Mouse (Mus musculus): ENCODE results near the gene Ccser1. TPM values are rescaled to one million over a fixed set of nuclear protein-coding genes. Genes with fewer than 3 reads are reported as not detected.
A peak's percentile ranks its signal among the peaks of the same experiment; 100 is the strongest.

Gene Ccser1
- polyA plus RNA-seq, 1 experiment from 2014 or later, result 28.2 TPM

DNA sequence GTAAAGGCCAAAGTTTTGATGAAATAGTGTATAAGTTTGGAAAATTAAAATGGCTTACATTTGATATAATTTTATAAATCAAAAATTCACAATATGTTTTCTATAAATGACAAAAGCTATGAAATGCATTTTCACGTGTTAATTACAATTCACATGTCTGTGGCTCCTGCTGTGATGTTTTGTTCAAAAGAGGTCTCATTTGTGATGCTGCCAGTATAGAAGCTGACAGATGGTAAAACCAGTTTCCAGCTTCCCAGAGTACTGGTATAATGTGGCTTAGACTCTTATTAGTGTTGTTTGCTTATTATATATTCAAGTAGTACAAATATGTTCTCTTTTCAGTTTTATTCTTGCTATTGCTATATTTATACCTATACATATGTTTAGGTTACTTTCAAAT, 4.0 kb upstream of the Ccser1 start:
- DNase-seq (ENCODE audit: low spot score) (no peak), ATAC-seq (ENCODE audit: low FRiP score) (no peak)
- WGBS, result 51% methylated on average over 1 of the region's 1 CpGs

DNA sequence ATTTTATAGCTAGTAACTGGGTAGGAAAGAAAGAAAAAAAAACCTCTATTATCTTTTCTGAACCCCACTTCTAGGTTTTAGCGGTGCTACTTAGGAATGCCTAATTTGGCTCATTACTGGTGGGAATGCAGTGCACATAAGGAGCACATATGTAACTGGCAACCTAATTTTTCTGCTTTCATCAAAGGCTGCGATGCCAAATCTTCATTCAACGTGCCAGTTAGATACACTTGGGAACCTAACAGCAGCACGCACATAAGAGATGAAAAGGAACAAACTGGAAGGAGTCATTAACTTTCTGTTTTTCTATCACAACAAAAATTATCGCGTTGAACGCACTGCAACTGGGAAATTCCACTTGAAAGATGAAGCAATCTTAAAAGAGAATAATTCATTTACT, 2.6 kb upstream of the Ccser1 start:
- DNase-seq (ENCODE audit: low spot score) (no peak), ATAC-seq (ENCODE audit: low FRiP score) (no peak)
- H3K4me1 ChIP-seq (replicated peaks; ENCODE audit: control insufficient read depth, insufficient read depth, low read length), result peaks cover 22% of the 10 kb centered on the region
- no peak overlapping the region for H3K27ac ChIP-seq
- no peak overlapping the region for H3K9ac ChIP-seq
- 60% methylated on average over 7 of the region's 7 CpGs for WGBS
- no peak overlapping the region for H3K4me3 ChIP-seq (replicated peaks; ENCODE audit: low read length)
- H3K27me3 ChIP-seq (ENCODE audit: control insufficient read depth, insufficient read depth, low read length), result no peaks in the 10 kb centered on the region
- H3K36me3 ChIP-seq (replicated peaks; ENCODE audit: control insufficient read depth, insufficient read depth), result no peaks in the 10 kb centered on the region
- no peak overlapping the region for H3K4me2 ChIP-seq (replicated peaks)
- H3K9me3 ChIP-seq (ENCODE audit: control insufficient read depth, low read length), result no peaks in the 10 kb centered on the region

More for the DNA sequence above, 4.0 kb upstream of the Ccser1 start:
- no peak overlapping the region for H3K27ac ChIP-seq
- H3K4me2 ChIP-seq (replicated peaks), result no peak overlapping the region
- no peaks in the 10 kb centered on the region for H3K9me3 ChIP-seq (ENCODE audit: control insufficient read depth, low read length)
- H3K4me3 ChIP-seq (replicated peaks; ENCODE audit: low read length), result no peak overlapping the region
- peaks cover 15% of the 10 kb centered on the region; the same call in 1 of the 2 replicates for H3K4me1 ChIP-seq (replicated peaks; ENCODE audit: control insufficient read depth, insufficient read depth, low read length)
- H3K27me3 ChIP-seq (ENCODE audit: control insufficient read depth, insufficient read depth, low read length), result no peaks in the 10 kb centered on the region
- H3K36me3 ChIP-seq (replicated peaks; ENCODE audit: control insufficient read depth, insufficient read depth), result no peaks in the 10 kb centered on the region
- no peak overlapping the region for H3K9ac ChIP-seq

DNA sequence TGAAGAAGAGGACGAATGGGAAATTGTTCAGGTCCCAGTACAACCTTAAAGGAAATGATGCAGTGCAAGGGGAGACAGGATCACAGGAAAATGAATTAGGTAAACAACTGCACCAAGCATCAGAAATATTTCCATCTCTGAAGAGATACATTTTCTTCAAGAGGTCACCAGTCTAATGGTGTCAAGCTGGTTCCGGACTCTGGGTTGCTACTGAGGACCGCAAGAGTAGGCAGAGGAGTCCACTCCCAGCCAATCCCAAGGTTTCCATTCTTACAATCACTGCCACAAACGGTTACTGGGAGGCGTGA, 529 bp upstream of the Ccser1 start:
- Histone ChIP-seq H3K27me3 (ENCODE audit: control insufficient read depth, insufficient read depth, low read length) (no peaks in the 10 kb centered on the region), H3K4me3 (replicated peaks; ENCODE audit: low read length) (peak overlapping the region; percentile 92), H3K4me1 (replicated peaks; ENCODE audit: control insufficient read depth, insufficient read depth, low read length) (peaks cover 28% of the 10 kb centered on the region), H3K27ac (peak overlapping the region; percentile 93), H3K9ac (peak overlapping the region; percentile 89), H3K4me2 (replicated peaks) (peak overlapping the region; percentile 69), H3K36me3 (replicated peaks; ENCODE audit: control insufficient read depth, insufficient read depth) (no peaks in the 10 kb centered on the region), H3K9me3 (ENCODE audit: control insufficient read depth, low read length) (no peaks in the 10 kb centered on the region)
- 7% methylated on average over 5 of the region's 5 CpGs for WGBS
- ATAC-seq (ENCODE audit: low FRiP score) (no peak), DNase-seq (ENCODE audit: low spot score) (no peak)

DNA sequence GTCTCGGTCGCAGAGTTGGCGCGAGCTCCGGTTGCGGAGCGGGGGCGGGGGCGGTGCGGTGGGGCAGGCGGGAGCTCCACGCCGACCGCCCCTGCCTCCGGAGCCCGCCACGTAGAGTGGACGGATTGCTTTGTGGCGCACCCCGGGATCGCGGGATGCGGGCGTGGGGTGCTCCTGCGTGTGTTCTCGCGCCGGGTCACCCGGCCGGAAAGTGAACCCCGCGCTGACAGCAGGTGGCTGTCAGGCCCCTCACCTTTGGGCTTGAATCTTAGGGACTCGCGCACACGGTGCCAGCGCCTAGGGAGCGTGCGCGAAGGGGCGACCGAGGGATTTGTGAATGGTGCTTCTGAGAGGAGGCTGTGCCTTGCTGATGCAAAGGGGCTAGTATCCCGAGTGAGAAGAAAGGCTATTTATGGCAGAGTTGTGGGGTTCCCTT, 650 bp downstream of the Ccser1 start:
- no peaks in the 10 kb centered on the region for H3K36me3 ChIP-seq (replicated peaks; ENCODE audit: control insufficient read depth, insufficient read depth)
- no peaks in the 10 kb centered on the region for H3K9me3 ChIP-seq (ENCODE audit: control insufficient read depth, low read length)
- DNase-seq (ENCODE audit: low spot score) (peak; percentile 52), ATAC-seq (ENCODE audit: low FRiP score) (peak; percentile 68)
- WGBS, result under 1% methylated on average over 42 of the region's 42 CpGs
- peak overlapping the region; percentile 93 for H3K27ac ChIP-seq
- peak overlapping the region; percentile 69 for H3K4me2 ChIP-seq (replicated peaks)
- peak overlapping the region; percentile 92 for H3K4me3 ChIP-seq (replicated peaks; ENCODE audit: low read length)
- H3K9ac ChIP-seq, result peak overlapping the region; percentile 89
- H3K27me3 ChIP-seq (ENCODE audit: control insufficient read depth, insufficient read depth, low read length), result no peaks in the 10 kb centered on the region
- H3K4me1 ChIP-seq (replicated peaks; ENCODE audit: control insufficient read depth, insufficient read depth, low read length), result peaks cover 28% of the 10 kb centered on the region

DNA sequence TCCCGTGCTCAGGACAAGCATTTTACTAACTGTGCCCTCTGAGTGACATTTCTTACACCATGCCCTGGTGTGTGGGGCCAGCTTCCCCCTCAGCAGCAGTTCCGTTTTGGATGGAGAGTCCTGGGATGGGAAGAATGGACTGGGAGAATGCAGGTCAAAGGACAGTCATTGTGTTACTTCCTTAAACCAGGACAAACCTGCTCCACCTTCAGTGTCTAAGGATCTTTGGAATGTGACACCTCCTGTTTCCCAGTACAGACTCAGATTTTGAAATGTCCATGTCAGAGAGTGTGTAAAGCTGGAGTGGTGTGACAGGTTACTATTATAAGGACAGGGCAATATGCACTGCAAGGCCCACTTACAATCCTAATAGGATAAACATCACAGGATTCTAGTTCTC, 8.9 kb downstream of the Ccser1 start:
- no peak overlapping the region for H3K27ac ChIP-seq
- DNase-seq (ENCODE audit: low spot score) (no peak), ATAC-seq (ENCODE audit: low FRiP score) (no peak)
- H3K4me1 ChIP-seq (replicated peaks; ENCODE audit: control insufficient read depth, insufficient read depth, low read length), result no peaks in the 10 kb centered on the region
- no peaks in the 10 kb centered on the region for H3K9me3 ChIP-seq (ENCODE audit: control insufficient read depth, low read length)
- 53% methylated on average over 2 of the region's 2 CpGs for WGBS
- no peak overlapping the region for H3K4me3 ChIP-seq (replicated peaks; ENCODE audit: low read length)
- no peaks in the 10 kb centered on the region for H3K27me3 ChIP-seq (ENCODE audit: control insufficient read depth, insufficient read depth, low read length)
- H3K9ac ChIP-seq, result no peak overlapping the region
- no peak overlapping the region for H3K4me2 ChIP-seq (replicated peaks)
- no peaks in the 10 kb centered on the region for H3K36me3 ChIP-seq (replicated peaks; ENCODE audit: control insufficient read depth, insufficient read depth)

DNA sequence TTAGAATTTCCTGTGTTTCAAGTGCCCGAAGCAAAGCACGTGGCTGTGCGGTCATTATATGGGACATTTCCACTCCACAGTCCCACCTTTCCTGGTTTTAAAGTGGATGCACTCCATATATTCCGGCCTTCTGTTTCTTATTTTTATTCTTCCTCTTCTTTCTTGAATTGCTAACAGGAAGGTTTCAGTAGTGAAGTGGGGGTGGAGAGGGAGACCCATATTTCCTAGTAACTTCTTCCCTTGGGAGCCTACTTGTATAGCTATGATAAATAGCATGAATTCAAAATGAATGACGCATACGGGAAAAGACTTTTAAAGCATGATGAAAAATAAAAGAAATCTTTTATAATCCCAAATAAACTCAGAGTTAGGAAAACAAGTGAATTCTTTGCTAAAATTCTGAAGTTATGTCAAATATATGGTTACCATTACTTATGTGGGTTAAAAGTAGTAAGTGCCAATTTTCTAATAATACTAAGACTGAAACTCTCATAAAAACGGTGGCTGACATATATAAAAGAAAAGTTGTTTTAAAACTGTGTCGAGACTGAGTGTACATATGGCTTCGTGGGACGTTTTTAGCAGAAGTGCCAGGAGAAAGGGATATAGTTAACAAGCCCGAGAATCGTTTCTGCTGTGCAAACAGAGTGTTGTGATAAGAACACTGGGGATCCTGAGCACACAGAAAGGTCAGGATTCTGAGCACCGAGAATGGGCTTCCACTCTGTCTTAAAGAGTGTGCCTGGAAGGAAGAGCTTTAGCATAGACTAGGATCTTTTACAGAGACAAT, 11.7 kb downstream of the Ccser1 start:
- Histone ChIP-seq H3K9ac (no peak overlapping the region), H3K4me1 (replicated peaks; ENCODE audit: control insufficient read depth, insufficient read depth, low read length) (no peaks in the 10 kb centered on the region), H3K9me3 (ENCODE audit: control insufficient read depth, low read length) (no peaks in the 10 kb centered on the region), H3K27me3 (ENCODE audit: control insufficient read depth, insufficient read depth, low read length) (no peaks in the 10 kb centered on the region), H3K4me3 (replicated peaks; ENCODE audit: low read length) (no peak overlapping the region), H3K4me2 (replicated peaks) (no peak overlapping the region), H3K36me3 (replicated peaks; ENCODE audit: control insufficient read depth, insufficient read depth) (no peaks in the 10 kb centered on the region), H3K27ac (no peak overlapping the region)
- no peak for ATAC-seq (ENCODE audit: low FRiP score)
- WGBS, result 85% methylated on average over 13 of the region's 13 CpGs
- DNase-seq (ENCODE audit: low spot score), result no peak

DNA sequence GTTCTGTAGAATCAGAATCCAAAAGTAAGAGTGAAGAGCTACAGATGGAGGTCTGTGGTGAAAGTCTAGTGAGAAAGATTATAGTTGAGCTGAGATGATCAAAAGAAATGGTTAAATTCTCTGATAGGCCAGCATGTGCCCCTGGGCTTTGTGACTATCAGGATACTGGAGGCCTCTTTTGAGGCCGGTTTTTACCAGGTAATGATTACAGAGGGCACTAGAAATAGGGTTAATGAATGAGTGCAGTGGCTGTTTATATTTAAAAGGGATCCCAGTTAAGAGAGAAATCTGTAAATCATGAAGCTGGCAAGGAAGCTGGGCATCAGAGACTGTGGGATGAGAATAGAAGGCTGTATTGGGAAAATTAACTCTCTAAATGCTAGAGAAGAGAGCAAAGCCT, 23.2 kb downstream of the Ccser1 start:
- Histone ChIP-seq H3K27me3 (ENCODE audit: control insufficient read depth, insufficient read depth, low read length) (no peaks in the 10 kb centered on the region), H3K9me3 (ENCODE audit: control insufficient read depth, low read length) (no peaks in the 10 kb centered on the region), H3K4me2 (replicated peaks) (no peak overlapping the region), H3K36me3 (replicated peaks; ENCODE audit: control insufficient read depth, insufficient read depth) (no peaks in the 10 kb centered on the region), H3K4me1 (replicated peaks; ENCODE audit: control insufficient read depth, insufficient read depth, low read length) (peaks cover 6% of the 10 kb centered on the region; the same call in 1 of the 2 replicates), H3K9ac (no peak overlapping the region), H3K27ac (no peak overlapping the region), H3K4me3 (replicated peaks; ENCODE audit: low read length) (no peak overlapping the region)
- ATAC-seq (ENCODE audit: low FRiP score), result no peak
- DNase-seq (ENCODE audit: low spot score), result no peak
- WGBS, result 37% methylated on average over 1 of the region's 1 CpGs

DNA sequence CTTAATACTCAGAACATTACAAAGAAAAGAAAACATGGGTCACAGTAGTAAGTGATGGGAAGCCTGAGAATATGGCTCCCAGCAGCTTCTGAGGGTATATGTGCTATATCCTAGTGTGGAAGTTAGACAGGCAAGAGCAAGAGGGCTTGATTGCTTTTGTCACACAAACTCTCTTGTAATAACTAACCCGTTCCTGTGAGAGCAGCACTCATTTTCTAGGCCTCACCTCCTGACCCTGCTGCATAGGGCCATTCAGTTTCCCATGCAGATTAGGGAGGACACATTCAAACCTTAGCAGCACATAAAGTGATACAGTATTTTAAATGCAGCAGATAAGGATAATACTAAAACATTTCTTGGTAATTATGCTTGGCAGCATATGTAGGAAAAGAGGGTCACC, 25.9 kb downstream of the Ccser1 start:
- no peaks in the 10 kb centered on the region for H3K27me3 ChIP-seq (ENCODE audit: control insufficient read depth, insufficient read depth, low read length)

DNA sequence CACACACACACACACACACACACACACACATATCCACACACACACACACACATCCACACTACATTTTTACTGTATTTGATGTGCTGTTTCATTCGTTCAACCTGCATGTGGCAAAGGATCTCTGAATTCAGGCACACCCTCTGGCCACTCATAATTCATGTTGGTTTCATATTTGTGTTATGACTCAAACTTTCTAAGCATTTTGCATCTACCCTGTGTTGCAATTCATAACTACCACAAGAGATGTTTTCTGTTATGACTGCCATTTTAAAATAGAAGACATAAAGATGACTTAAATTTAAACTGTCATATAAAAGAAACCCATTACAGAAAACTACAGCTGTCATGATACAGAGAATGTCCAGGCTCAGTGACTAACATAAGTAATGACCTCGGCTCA, 26.5 kb downstream of the Ccser1 start:
- H3K9ac ChIP-seq, result no peak overlapping the region
- H3K27me3 ChIP-seq (ENCODE audit: control insufficient read depth, insufficient read depth, low read length), result no peaks in the 10 kb centered on the region
- no peak overlapping the region for H3K27ac ChIP-seq
- no peak for DNase-seq (ENCODE audit: low spot score)
- H3K4me1 ChIP-seq (replicated peaks; ENCODE audit: control insufficient read depth, insufficient read depth, low read length), result peaks cover 6% of the 10 kb centered on the region; the same call in 1 of the 2 replicates
- no peaks in the 10 kb centered on the region for H3K9me3 ChIP-seq (ENCODE audit: control insufficient read depth, low read length)
- WGBS, result 82% methylated on average over 2 of the region's 2 CpGs
- no peak overlapping the region for H3K4me2 ChIP-seq (replicated peaks)
- no peak overlapping the region for H3K4me3 ChIP-seq (replicated peaks; ENCODE audit: low read length)
- no peaks in the 10 kb centered on the region for H3K36me3 ChIP-seq (replicated peaks; ENCODE audit: control insufficient read depth, insufficient read depth)
- no peak for ATAC-seq (ENCODE audit: low FRiP score)

More for the DNA sequence above, 25.9 kb downstream of the Ccser1 start:
- no peaks in the 10 kb centered on the region for H3K36me3 ChIP-seq (replicated peaks; ENCODE audit: control insufficient read depth, insufficient read depth)
- WGBS, result 33% methylated on average over 1 of the region's 1 CpGs
- no peaks in the 10 kb centered on the region for H3K9me3 ChIP-seq (ENCODE audit: control insufficient read depth, low read length)
- no peak overlapping the region for H3K4me3 ChIP-seq (replicated peaks; ENCODE audit: low read length)
- H3K4me2 ChIP-seq (replicated peaks), result no peak overlapping the region
- no peak for ATAC-seq (ENCODE audit: low FRiP score)
- no peak overlapping the region for H3K27ac ChIP-seq
- DNase-seq (ENCODE audit: low spot score), result no peak
- no peak overlapping the region for H3K9ac ChIP-seq
- peaks cover 6% of the 10 kb centered on the region; the same call in 1 of the 2 replicates for H3K4me1 ChIP-seq (replicated peaks; ENCODE audit: control insufficient read depth, insufficient read depth, low read length)

All from hindbrain, embryonic 14.5 days (tissue).